Mouse (Mus musculus): ENCODE measurements around the gene Tshz2. TPM values are rescaled to one million over a fixed set of nuclear protein-coding genes. Genes with fewer than 3 reads are reported as not detected.

The Tshz2 gene
- polyA plus RNA-seq, 1 experiment, result 4.5 TPM

DNA sequence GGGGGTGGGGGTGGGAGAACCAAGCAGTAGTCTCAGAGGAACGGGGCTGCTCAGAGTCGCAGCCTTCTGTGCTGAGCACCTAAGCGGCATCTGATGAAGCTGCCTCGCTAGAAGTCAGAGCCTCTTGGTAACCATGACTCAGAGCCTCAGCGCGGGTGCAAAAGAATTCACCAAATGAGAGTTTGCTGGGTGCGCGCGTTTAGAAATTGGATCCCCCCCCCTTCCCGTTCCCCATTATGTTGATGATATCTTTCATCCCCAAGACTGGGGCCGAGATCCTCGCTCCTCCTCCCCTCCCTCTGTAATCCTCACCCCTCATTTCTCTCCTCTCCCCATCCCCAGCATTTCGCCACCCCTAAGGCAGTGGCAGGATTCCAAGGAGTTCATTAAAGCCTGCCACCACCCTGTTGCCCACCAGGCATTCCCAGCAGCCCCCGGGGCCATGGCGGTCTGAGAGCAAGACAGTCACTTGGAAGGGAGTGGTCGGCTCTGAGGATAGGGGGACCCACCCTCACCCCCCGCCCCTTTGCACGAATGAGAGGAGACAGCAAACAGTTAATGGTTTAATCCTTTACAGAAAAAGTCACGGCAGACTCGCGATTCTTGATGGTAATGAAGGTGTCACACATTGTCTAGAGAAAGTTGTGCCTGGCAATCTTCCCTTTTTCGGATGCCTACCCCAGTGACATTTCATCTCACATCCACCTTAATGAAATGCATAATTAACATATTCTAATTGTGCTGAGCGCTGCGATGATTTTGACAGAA, 328.8 kb downstream of the Tshz2 start:
- TF ChIP-seq CTCF (IDR thresholded peaks at IDR 0.05; ENCODE audit: control insufficient read depth, insufficient read depth, insufficient replicate concordance, low read depth, low read length), result no peak
- TF ChIP-seq POLR2A (IDR thresholded peaks at IDR 0.05; ENCODE audit: control insufficient read depth, low read depth, low read length), result no peak
- Histone ChIP-seq H3K4me1 (ENCODE audit: control insufficient read depth, insufficient read depth, low read length) (peaks cover 10% of the 10 kb centered on the region), H3K27me3 (ENCODE audit: control insufficient read depth, insufficient read depth, low read length) (peaks cover 3% of the 10 kb centered on the region; the same call in 1 of the 2 replicates), H3K4me3 (ENCODE audit: control insufficient read depth, low read depth, low read length) (peak overlapping the region; percentile 77), H3K36me3 (ENCODE audit: control insufficient read depth, insufficient read depth, low read length) (no peaks in the 10 kb centered on the region), H3K27ac (ENCODE audit: control insufficient read depth, insufficient read depth, low read depth, low read length) (no peak overlapping the region; the same call in 1 of the 2 replicates)

DNA sequence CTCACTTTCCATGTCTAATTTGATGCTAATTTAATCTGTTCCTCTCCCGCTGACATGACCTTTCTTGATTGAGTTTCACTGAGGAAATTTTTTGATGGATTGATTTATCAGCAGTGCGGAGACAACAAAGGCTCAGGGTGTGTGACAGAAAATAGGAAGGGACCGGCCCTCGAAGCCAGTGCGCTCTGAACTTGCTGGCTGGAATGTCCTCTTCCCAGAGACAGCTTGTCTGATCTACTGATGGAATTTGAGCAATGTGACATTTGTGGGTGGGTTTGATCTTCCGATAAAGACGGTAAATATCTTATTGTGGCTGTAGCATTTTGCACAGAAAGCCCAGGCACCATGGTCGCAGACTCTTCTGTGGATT, 329.4 kb downstream of the Tshz2 start:
- H3K27ac ChIP-seq (ENCODE audit: control insufficient read depth, insufficient read depth, low read depth, low read length), result peak overlapping the region; percentile 66
- peaks cover 10% of the 10 kb centered on the region for H3K4me1 ChIP-seq (ENCODE audit: control insufficient read depth, insufficient read depth, low read length)
- H3K4me3 ChIP-seq (ENCODE audit: control insufficient read depth, low read depth, low read length), result peak overlapping the region; percentile 77
- TF ChIP-seq CTCF (IDR thresholded peaks at IDR 0.05; ENCODE audit: control insufficient read depth, insufficient read depth, insufficient replicate concordance, low read depth, low read length), result no peak
- no peak for TF ChIP-seq POLR2A (IDR thresholded peaks at IDR 0.05; ENCODE audit: control insufficient read depth, low read depth, low read length)
- no peaks in the 10 kb centered on the region for H3K36me3 ChIP-seq (ENCODE audit: control insufficient read depth, insufficient read depth, low read length)
- peaks cover 3% of the 10 kb centered on the region; the same call in 1 of the 2 replicates for H3K27me3 ChIP-seq (ENCODE audit: control insufficient read depth, insufficient read depth, low read length)

DNA sequence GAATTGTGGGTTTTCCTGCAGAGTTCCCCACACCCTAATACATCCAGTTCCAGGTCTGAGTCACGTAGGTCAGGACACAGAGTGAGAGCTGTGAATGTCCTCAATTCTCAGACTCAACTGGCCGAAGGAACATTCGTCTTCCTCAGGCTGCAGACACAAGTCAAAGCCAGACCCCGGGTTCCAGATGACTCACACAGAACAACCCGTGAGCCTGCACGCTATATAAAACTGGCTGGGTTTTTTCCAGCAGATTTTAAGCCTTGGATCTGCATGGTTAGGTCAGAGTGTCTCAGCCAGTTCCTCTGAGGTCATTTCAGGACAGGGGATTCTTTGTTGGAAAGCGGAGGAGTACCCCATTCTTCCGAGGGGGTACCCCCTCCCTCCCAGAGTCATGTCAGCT, 330.0 kb downstream of the Tshz2 start:
- Histone ChIP-seq H3K36me3 (ENCODE audit: control insufficient read depth, insufficient read depth, low read length) (no peaks in the 10 kb centered on the region), H3K27me3 (ENCODE audit: control insufficient read depth, insufficient read depth, low read length) (peaks cover 3% of the 10 kb centered on the region; the same call in 1 of the 2 replicates), H3K4me3 (ENCODE audit: control insufficient read depth, low read depth, low read length) (peak overlapping the region; percentile 77), H3K27ac (ENCODE audit: control insufficient read depth, insufficient read depth, low read depth, low read length) (peak overlapping the region; percentile 66), H3K4me1 (ENCODE audit: control insufficient read depth, insufficient read depth, low read length) (peaks cover 10% of the 10 kb centered on the region)
- TF ChIP-seq CTCF (IDR thresholded peaks at IDR 0.05; ENCODE audit: control insufficient read depth, insufficient read depth, insufficient replicate concordance, low read depth, low read length), result no peak
- no peak for TF ChIP-seq POLR2A (IDR thresholded peaks at IDR 0.05; ENCODE audit: control insufficient read depth, low read depth, low read length)

DNA sequence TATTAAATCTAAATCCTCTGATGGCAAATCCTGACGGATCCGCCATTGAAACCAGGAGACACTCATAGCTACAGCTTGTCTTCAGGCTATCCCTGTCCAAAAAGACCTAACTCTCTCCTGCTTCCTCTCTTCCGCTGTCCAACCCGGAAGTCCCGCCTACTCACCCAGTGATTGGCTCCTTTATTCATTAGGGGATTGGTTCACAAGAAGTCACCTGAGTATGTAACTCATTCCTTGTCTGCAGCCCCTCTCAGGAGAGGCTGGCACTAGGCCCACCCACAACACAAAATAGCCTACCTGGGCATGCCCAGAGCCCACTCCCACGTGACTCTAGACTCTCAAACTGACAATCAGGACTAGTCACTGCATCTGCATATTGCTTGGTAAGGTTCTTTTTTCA, 337.7 kb downstream of the Tshz2 start:
- Histone ChIP-seq H3K36me3 (ENCODE audit: control insufficient read depth, insufficient read depth, low read length) (no peaks in the 10 kb centered on the region), H3K27ac (ENCODE audit: control insufficient read depth, insufficient read depth, low read depth, low read length) (peak overlapping the region; percentile 83), H3K4me1 (ENCODE audit: control insufficient read depth, insufficient read depth, low read length) (peaks cover 8% of the 10 kb centered on the region), H3K4me3 (ENCODE audit: control insufficient read depth, low read depth, low read length) (peak overlapping the region; percentile 89), H3K27me3 (ENCODE audit: control insufficient read depth, insufficient read depth, low read length) (no peaks in the 10 kb centered on the region)
- TF ChIP-seq POLR2A (IDR thresholded peaks at IDR 0.05; ENCODE audit: control insufficient read depth, low read depth, low read length), result no peak
- no peak for TF ChIP-seq CTCF (IDR thresholded peaks at IDR 0.05; ENCODE audit: control insufficient read depth, insufficient read depth, insufficient replicate concordance, low read depth, low read length)

DNA sequence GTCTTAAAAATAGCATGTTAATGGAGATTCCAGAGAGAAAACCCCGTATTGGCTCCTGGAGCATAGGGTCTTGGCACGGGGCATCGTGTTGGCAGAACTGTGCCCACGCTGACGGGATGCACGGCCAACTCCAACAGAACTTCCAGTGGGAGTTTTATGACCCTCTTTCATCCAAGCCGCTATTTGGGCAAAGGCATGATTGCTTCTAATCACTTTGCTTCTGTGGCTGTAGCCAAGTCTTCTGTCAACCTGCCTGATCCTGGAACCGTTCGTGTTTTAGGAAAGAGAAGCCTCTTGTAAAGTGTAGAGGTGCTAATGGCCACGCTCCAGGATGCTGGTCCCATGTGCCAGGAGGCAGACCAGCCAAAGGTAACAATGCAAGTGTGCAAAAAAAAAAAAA, 350.1 kb downstream of the Tshz2 start:
- H3K27ac ChIP-seq (ENCODE audit: control insufficient read depth, insufficient read depth, low read depth, low read length), result no peak overlapping the region
- H3K4me1 ChIP-seq (ENCODE audit: control insufficient read depth, insufficient read depth, low read length), result peaks cover 6% of the 10 kb centered on the region; the same call in 1 of the 2 replicates
- H3K4me3 ChIP-seq (ENCODE audit: control insufficient read depth, low read depth, low read length), result no peak overlapping the region
- no peaks in the 10 kb centered on the region for H3K36me3 ChIP-seq (ENCODE audit: control insufficient read depth, insufficient read depth, low read length)
- TF ChIP-seq CTCF (IDR thresholded peaks at IDR 0.05; ENCODE audit: control insufficient read depth, insufficient read depth, insufficient replicate concordance, low read depth, low read length) (no peak), POLR2A (IDR thresholded peaks at IDR 0.05; ENCODE audit: control insufficient read depth, low read depth, low read length) (no peak)
- H3K27me3 ChIP-seq (ENCODE audit: control insufficient read depth, insufficient read depth, low read length), result no peaks in the 10 kb centered on the region

DNA sequence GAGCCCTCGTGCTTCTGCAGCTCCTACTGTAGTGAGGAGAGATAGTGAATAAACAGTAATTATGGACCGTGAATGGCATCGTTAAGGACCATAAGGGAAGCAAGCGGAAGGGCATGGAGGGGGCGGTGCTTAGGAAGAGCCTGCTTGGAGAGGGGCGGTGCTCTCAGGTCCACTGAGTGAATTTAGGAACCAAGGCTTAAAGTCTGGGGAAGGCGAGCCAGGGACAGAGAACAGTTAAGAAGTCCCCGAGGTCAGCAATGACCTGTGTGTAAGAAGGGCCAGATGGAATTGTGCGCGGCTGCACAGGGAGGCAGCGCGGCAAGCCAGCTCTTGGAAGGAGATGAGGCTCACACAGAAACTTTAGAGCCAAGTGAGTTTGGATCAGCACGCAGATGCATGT, 354.4 kb downstream of the Tshz2 start:
- no peaks in the 10 kb centered on the region for H3K36me3 ChIP-seq (ENCODE audit: control insufficient read depth, insufficient read depth, low read length)
- no peaks in the 10 kb centered on the region for H3K27me3 ChIP-seq (ENCODE audit: control insufficient read depth, insufficient read depth, low read length)
- no peak for TF ChIP-seq POLR2A (IDR thresholded peaks at IDR 0.05; ENCODE audit: control insufficient read depth, low read depth, low read length)
- TF ChIP-seq CTCF (IDR thresholded peaks at IDR 0.05; ENCODE audit: control insufficient read depth, insufficient read depth, insufficient replicate concordance, low read depth, low read length), result no peak
- no peak overlapping the region for H3K27ac ChIP-seq (ENCODE audit: control insufficient read depth, insufficient read depth, low read depth, low read length)
- peaks cover 6% of the 10 kb centered on the region; the same call in 1 of the 2 replicates for H3K4me1 ChIP-seq (ENCODE audit: control insufficient read depth, insufficient read depth, low read length)
- H3K4me3 ChIP-seq (ENCODE audit: control insufficient read depth, low read depth, low read length), result no peak overlapping the region

DNA sequence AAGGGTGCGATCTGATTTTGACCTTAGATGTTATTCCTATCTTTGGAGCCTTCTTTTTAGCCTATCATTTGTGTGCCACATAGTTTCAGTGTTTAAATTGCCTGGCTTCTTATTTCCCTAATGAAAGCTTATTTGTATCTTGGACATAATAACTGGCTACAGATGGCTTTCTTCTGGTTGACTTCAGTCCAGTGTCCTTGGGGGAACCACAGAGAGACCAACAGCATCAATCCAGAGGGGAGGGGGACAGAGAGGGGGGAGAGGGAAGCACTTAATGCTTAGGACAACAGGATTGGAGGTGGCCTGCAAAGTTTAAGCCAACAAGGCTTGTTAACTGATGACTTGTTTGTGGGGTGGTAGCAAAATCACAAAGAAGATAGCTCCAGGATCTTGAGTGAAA, 356.4 kb downstream of the Tshz2 start:
- Histone ChIP-seq H3K36me3 (ENCODE audit: control insufficient read depth, insufficient read depth, low read length) (no peaks in the 10 kb centered on the region), H3K4me3 (ENCODE audit: control insufficient read depth, low read depth, low read length) (no peak overlapping the region), H3K27ac (ENCODE audit: control insufficient read depth, insufficient read depth, low read depth, low read length) (no peak overlapping the region), H3K4me1 (ENCODE audit: control insufficient read depth, insufficient read depth, low read length) (peaks cover 6% of the 10 kb centered on the region; the same call in 1 of the 2 replicates), H3K27me3 (ENCODE audit: control insufficient read depth, insufficient read depth, low read length) (no peaks in the 10 kb centered on the region)
- no peak for TF ChIP-seq CTCF (IDR thresholded peaks at IDR 0.05; ENCODE audit: control insufficient read depth, insufficient read depth, insufficient replicate concordance, low read depth, low read length)
- TF ChIP-seq POLR2A (IDR thresholded peaks at IDR 0.05; ENCODE audit: control insufficient read depth, low read depth, low read length), result no peak
